Mouse (Mus musculus) embryonic facial prominence, embryonic 12.5 days (tissue): ENCODE results near the gene Me1. TPM values are rescaled to one million over a fixed set of nuclear protein-coding genes. Genes with fewer than 3 reads are reported as not detected.
"Not testable (repeated sequence)": the region's sequence is repeated elsewhere in the genome, so short reads cannot be mapped to it uniquely, and the experiment has no call there.

Experiments used
- ATAC-seq: fragments of 200-750 bp; cut with Nextera tagmentation; 2 replicates; pipeline ENCODE4 v1.8.0; 2017; ENCODE audit not compliant: insufficient number of reproducible peaks, insufficient read depth, low FRiP score, low TSS enrichment
- H3K27ac ChIP-seq: fragments of 300-500 bp; sonication (generic); 2 replicates; pipeline ENCODE4 v1.5.1; 2016; ENCODE audit warnings: mild to moderate bottlenecking
- H3K27me3 ChIP-seq: fragments of 300-500 bp; sonication (generic); 2 replicates; pipeline ENCODE4 v1.6.1; 2016; ENCODE audit warnings: mild to moderate bottlenecking, moderate library complexity
- H3K36me3 ChIP-seq: fragments of 300-500 bp; sonication (generic); 2 replicates; pipeline ENCODE4 v1.6.1; 2016; ENCODE audit warnings: mild to moderate bottlenecking
- H3K4me1 ChIP-seq: fragments of 300-500 bp; sonication (generic); 2 replicates; pipeline ENCODE4 v1.6.1; 2016
- H3K4me2 ChIP-seq: fragments of 300-500 bp; sonication (generic); replicated peaks from 2 replicates; pipeline ENCODE4 v1.6.1; 2016; ENCODE audit warnings: mild to moderate bottlenecking, moderate library complexity
- H3K4me3 ChIP-seq: fragments of 300-500 bp; sonication (generic); 2 replicates; pipeline ENCODE4 v1.5.1; 2016; ENCODE audit warnings: mild to moderate bottlenecking
- H3K9ac ChIP-seq: fragments of 300-500 bp; sonication (generic); 2 replicates; pipeline ENCODE4 v1.6.1; 2016; ENCODE audit warnings: mild to moderate bottlenecking, moderate library complexity
- H3K9me3 ChIP-seq: fragments of 300-500 bp; sonication (generic); 2 replicates; pipeline ENCODE4 v1.6.1; 2016; ENCODE audit warnings: mild to moderate bottlenecking, moderate library complexity
- WGBS: fragments of 180-500 bp; shearing (Covaris S2); methylation state at CpG from one replicate; pipeline ENCODE4 v1.1.7; 2016; 5-methylcytosine and 5-hydroxymethylcytosine counted together
- polyA plus RNA-seq: library from polyadenylated mRNA; unstranded; fragments of >200 nt; fragmentation: Nextera tagmentation; extraction: Ambion mirVana; gene quantifications from 2 replicates; pipeline ENCODE4 v1.2.1, GENCODE M21; 2016

Gene Me1
- polyA plus RNA-seq, 1 experiment from 2014 or later: 17.8 TPM

GRCm38 (mm10) chr9:86622062-86622461 lies 73.7 kb downstream of the Me1 start:
- no peak for ATAC-seq
- no peaks in the 10 kb centered on the region for H3K27me3 ChIP-seq
- 77% methylated on average over 2 of the region's 2 CpGs for WGBS
- H3K4me3 ChIP-seq: no peak overlapping the region
- no peaks in the 10 kb centered on the region for H3K9me3 ChIP-seq
- H3K27ac ChIP-seq: no peak overlapping the region
- H3K4me2 ChIP-seq: no peak overlapping the region
- H3K36me3 ChIP-seq: no peaks in the 10 kb centered on the region
- H3K9ac ChIP-seq: no peak overlapping the region
- peaks cover 3% of the 10 kb centered on the region; the same call in 1 of the 2 replicates for H3K4me1 ChIP-seq

DNA sequence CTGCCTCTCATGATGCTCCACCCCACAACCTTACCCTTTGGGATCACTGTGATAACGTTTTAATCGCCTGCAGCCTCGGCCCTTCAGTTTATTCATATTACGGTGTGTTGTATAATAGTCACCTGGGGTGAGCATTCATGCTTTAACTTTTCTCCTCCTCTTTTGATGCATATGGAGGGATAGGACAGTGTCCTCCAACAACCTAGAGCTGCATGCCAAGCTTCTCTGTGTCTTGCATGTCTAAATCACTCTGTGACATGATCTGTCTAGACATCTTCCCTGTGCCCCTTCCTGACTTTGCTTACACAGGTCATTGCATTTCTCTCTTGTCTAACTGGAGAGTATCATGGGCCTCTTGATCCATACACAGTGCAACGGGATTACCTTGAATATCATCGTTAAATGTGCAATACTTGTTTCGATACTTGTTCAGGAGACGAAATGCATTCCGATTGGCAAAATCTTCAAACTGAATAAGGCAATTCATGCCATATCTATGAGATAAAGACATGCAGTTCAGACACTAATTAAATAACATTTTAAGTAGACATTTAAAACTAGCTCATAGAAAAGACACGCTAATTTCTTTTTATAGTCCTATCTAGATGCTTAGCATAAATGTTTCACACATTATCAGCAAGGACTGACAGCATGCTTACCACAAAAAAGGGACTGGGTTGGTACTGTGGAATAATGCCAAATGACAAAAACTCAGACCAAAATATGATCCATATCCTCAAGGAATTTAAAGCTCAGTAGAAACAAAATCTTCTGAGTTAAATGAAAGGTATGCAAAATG lies 76.2 kb downstream of the Me1 start:
- Histone ChIP-seq H3K27me3 (no peaks in the 10 kb centered on the region), H3K4me2 (no peak overlapping the region), H3K4me1 (peaks cover 3% of the 10 kb centered on the region; the same call in 1 of the 2 replicates), H3K27ac (no peak overlapping the region), H3K9me3 (no peaks in the 10 kb centered on the region), H3K4me3 (no peak overlapping the region), H3K36me3 (no peaks in the 10 kb centered on the region), H3K9ac (no peak overlapping the region)
- WGBS: 75% methylated on average over 10 of the region's 10 CpGs
- no peak; the same call in 1 of the 2 replicates for ATAC-seq

GRCm38 (mm10) chr9:86617837-86618492 lies 77.8 kb downstream of the Me1 start:
- 79% methylated on average over 7 of the region's 7 CpGs for WGBS

DNA sequence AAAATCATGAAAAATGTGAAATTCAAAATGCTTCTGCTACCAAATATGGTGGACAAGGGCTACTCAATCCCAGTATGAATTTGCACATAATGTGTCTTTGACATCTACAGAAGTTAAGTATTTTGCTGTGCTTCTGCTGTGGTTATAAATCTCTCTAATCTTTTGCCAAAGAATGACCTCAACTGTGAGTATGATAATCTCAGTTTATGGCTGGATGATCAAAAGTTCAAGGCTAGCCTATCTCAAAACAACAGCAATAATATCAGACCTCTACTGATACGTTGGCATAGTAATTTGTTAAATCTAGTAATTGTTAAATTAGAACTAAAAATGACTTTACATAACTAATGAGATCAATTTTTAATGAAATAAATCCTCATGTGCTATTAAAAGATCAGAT lies 80.0 kb downstream of the Me1 start:
- Histone ChIP-seq H3K27me3 (no peaks in the 10 kb centered on the region), H3K4me3 (no peak overlapping the region), H3K4me1 (peaks cover 3% of the 10 kb centered on the region; the same call in 1 of the 2 replicates), H3K4me2 (no peak overlapping the region), H3K27ac (no peak overlapping the region), H3K9ac (no peak overlapping the region), H3K36me3 (no peaks in the 10 kb centered on the region), H3K9me3 (no peaks in the 10 kb centered on the region)
- 86% methylated on average over 1 of the region's 1 CpGs for WGBS
- no peak for ATAC-seq

More at GRCm38 (mm10) chr9:86617837-86618492, 77.8 kb downstream of the Me1 start:
- H3K9ac ChIP-seq: no peak overlapping the region
- ATAC-seq: no peak
- no peaks in the 10 kb centered on the region for H3K9me3 ChIP-seq
- H3K27me3 ChIP-seq: no peaks in the 10 kb centered on the region
- peaks cover 3% of the 10 kb centered on the region; the same call in 1 of the 2 replicates for H3K4me1 ChIP-seq
- no peaks in the 10 kb centered on the region for H3K36me3 ChIP-seq
- H3K27ac ChIP-seq: no peak overlapping the region
- no peak overlapping the region for H3K4me3 ChIP-seq
- no peak overlapping the region for H3K4me2 ChIP-seq

GRCm38 (mm10) chr9:86612091-86612490 lies 83.7 kb downstream of the Me1 start:
- Histone ChIP-seq H3K36me3 (no peaks in the 10 kb centered on the region), H3K27me3 (no peaks in the 10 kb centered on the region), H3K4me3 (no peak overlapping the region), H3K4me2 (no peak overlapping the region), H3K4me1 (no peaks in the 10 kb centered on the region), H3K9me3 (no peaks in the 10 kb centered on the region), H3K9ac (no peak overlapping the region), H3K27ac (no peak overlapping the region)
- 91% methylated on average over 4 of the region's 4 CpGs for WGBS
- no peak for ATAC-seq

GRCm38 (mm10) chr9:86605776-86606175 lies 90.0 kb downstream of the Me1 start:
- Histone ChIP-seq H3K4me1 (no peaks in the 10 kb centered on the region), H3K27me3 (no peaks in the 10 kb centered on the region), H3K9ac (no peak overlapping the region), H3K36me3 (no peaks in the 10 kb centered on the region), H3K4me2 (no peak overlapping the region), H3K27ac (no peak overlapping the region), H3K9me3 (no peaks in the 10 kb centered on the region), H3K4me3 (no peak overlapping the region)
- 88% methylated on average over 6 of the region's 6 CpGs for WGBS
- ATAC-seq: no peak

DNA sequence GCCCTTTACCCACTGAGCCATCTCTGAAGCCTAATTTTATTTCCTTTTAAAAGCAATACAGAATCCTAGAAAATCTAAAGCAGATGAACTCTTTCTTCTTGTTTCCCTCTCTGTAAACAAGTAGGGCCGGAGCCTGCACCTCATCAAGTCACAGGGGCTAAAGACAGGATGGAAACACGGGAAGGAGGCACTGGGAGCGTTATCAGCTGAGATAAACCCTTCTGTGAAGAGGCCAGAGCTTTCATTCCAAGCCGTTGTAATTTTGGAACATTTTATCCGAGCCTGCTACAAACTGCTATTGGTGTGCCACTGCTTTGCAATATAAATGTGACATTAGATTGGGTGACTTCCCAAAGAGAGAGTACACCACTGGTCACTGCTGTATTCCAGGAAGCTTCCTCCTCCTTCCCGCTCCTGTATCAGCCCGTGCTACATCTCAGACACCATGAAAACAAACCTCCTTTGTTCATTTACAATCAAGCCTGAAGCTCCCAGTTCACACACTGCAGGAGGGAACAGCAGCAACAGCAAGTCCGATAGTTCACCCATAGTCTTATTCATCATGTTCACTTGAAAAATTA lies 95.9 kb downstream of the Me1 start:
- H3K9me3 ChIP-seq: no peaks in the 10 kb centered on the region
- no peak overlapping the region for H3K9ac ChIP-seq
- H3K36me3 ChIP-seq: peaks cover 2% of the 10 kb centered on the region; the same call in 1 of the 2 replicates
- 35% methylated on average over 8 of the region's 8 CpGs for WGBS
- H3K4me3 ChIP-seq: no peak overlapping the region
- H3K27me3 ChIP-seq: no peaks in the 10 kb centered on the region
- ATAC-seq: no peak
- H3K27ac ChIP-seq: no peak overlapping the region
- no peak overlapping the region for H3K4me2 ChIP-seq
- no peaks in the 10 kb centered on the region for H3K4me1 ChIP-seq

DNA sequence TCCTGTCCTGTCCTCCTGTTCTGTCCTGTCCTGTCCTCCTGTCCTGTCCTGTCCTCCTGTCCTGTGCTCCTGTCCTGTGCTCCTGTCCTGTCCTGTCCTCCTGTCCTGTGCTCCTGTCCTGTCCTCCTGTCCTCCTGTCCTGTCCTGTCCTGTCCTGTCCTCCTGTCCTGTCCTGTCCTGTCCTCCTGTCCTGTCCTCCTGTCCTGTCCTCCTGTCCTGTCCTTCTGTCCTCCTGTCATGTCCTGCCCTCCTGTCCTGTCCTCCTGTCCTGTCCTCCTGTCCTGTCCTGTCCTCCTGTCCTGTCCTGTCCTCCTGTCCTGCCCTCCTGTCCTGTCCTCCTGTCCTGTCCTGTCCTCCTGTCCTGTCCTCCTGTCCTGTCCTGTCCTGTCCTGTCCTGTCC lies 98.8 kb downstream of the Me1 start:
- H3K9ac ChIP-seq, H3K27me3 ChIP-seq, H3K4me1 ChIP-seq, H3K4me3 ChIP-seq, ATAC-seq, H3K9me3 ChIP-seq, H3K36me3 ChIP-seq, H3K27ac ChIP-seq, H3K4me2 ChIP-seq: not testable (repeated sequence)

DNA sequence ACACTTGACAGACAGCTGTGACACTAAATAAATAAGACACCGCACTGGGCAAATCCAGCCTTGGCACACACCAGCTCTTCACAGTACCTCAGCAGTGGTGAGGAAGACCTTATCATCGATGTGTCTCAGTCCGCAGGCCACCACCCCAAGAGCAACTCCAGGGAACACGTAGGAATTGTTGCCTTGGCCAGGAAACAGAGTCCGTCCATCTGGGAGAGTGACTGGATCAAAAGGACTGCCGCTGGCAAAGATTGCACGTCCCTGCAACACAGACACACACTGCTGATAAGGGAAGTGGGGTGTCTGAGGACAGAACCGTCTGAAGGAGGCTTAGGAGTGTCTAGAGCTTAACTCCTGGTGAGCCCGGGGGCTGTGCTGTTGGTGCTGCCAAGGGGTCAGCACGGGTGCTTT lies 101.4 kb downstream of the Me1 start:
- H3K9ac ChIP-seq, H3K4me3 ChIP-seq, ATAC-seq, H3K36me3 ChIP-seq, H3K9me3 ChIP-seq, H3K4me1 ChIP-seq, H3K27me3 ChIP-seq, H3K4me2 ChIP-seq, H3K27ac ChIP-seq: not testable (repeated sequence)
- WGBS: 78% methylated on average over 10 of the region's 10 CpGs

DNA sequence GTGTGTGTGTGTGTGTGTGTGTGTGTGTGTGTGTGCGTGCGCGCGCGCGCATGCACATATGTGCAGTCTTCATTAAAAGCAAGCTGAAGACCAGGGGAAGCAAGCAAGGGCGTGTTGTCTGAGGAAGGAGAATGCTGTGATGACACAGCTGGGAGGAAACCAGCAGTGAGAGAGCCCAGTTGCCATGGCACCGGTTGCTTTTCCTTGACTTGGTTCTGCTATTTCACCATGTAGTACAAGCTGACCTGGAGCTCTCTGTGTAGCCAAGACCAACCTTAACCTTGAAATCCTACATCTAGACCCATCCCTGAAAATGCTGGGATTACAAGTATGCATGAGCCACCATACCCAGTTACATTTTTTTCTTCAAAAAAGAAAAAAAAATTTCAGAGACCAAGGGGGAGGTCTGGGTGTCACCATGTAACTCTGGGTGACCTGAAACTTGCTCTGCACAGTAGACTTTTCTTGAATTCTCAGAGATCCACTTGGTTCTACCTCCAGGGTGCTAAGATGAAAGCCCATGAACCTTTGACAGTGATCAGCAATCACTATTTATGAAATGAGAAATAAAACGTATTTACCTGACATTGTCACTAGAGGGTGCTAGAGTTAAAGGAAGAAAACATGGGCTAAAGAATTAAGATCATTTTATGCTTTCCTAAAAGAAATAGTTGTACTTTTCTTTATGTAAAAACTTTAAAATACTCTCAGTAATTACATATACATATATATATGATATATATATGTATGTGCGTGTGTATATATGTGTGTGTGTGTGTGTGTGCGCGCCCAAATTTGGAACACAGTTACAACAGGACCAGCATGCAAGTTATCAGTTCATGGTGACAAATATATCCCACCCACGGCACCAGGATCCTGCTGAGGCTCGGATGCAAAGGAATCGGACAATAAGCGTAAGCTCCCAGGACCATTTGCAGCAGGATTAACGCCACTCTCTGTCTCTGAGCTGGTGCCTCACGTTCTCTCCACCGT lies 102.8 kb downstream of the Me1 start:
- Histone ChIP-seq H3K9me3 (no peaks in the 10 kb centered on the region), H3K4me2 (no peak overlapping the region), H3K36me3 (peaks cover 2% of the 10 kb centered on the region; the same call in 1 of the 2 replicates), H3K4me3 (no peak overlapping the region), H3K27ac (no peak overlapping the region), H3K27me3 (no peaks in the 10 kb centered on the region), H3K4me1 (no peaks in the 10 kb centered on the region), H3K9ac (no peak overlapping the region)
- ATAC-seq: no peak
- 79% methylated on average over 19 of the region's 19 CpGs for whole genome bisulfite sequencing
